ENCODE assay signal across 12 mouse cellular contexts in genomic region chr5:14088100-14088499, GRCm38 (mm10).
DNase-seq lines count a peak whose midpoint lies in the region; ATAC-seq lines count a peak whose summit lies in the region.
"Had no signal": no experiment of that assay in that cellular context is flagged by ENCODE, and none has a peak within 500 bp of the region (broad histone marks: within the 10 kb centered on the region; RNA-seq: fewer than 3 reads in every experiment).

No protein-coding gene starts in this region.

- H3K27ac ChIP-seq in heart, embryonic 11.5 days (ENCODE audit: low read depth, low read length), result no peak overlapping the region
- no peak overlapping the region for H3K27ac ChIP-seq in hindbrain, embryonic 13.5 days
- H3K27ac ChIP-seq: neural tube, embryonic 12.5 days had no signal

- 67% methylated on average over 2 of the region's 2 CpGs for WGBS in heart, embryonic 11.5 days (ENCODE audit: insufficient replicate concordance)
- WGBS in hindbrain, embryonic 13.5 days, result 96% methylated on average over 2 of the region's 2 CpGs

- H3K4me1 ChIP-seq in heart, embryonic 11.5 days (ENCODE audit: control insufficient read depth, insufficient read depth, low read length), result no peaks in the 10 kb centered on the region
- peaks cover 7% of the 10 kb centered on the region for H3K4me1 ChIP-seq in hindbrain, embryonic 13.5 days (replicated peaks)

- H3K9me3 ChIP-seq in heart, embryonic 11.5 days (replicated peaks; ENCODE audit: control insufficient read depth, low read length), result no peaks in the 10 kb centered on the region
- no peaks in the 10 kb centered on the region for H3K9me3 ChIP-seq in hindbrain, embryonic 13.5 days
- H3K9me3 ChIP-seq: neural tube, embryonic 12.5 days had no signal

- intact Hi-C loops in left cerebral cortex, postnatal 36 days (cut with DNase I), result no loop called here

- ATAC-seq in heart, embryonic 11.5 days (replicated peaks; ENCODE audit: insufficient number of reproducible peaks, low FRiP score, low TSS enrichment), result no peak
- no peak for ATAC-seq in hindbrain, embryonic 13.5 days (ENCODE audit: low FRiP score)

- no peaks in the 10 kb centered on the region for H3K36me3 ChIP-seq in heart, embryonic 11.5 days (ENCODE audit: control insufficient read depth, insufficient read depth, low read length)
- H3K36me3 ChIP-seq in hindbrain, embryonic 13.5 days, result no peaks in the 10 kb centered on the region
- H3K36me3 ChIP-seq: neural tube, embryonic 12.5 days had no signal

- H3K9ac ChIP-seq in heart, embryonic 11.5 days (ENCODE audit: low read depth, low read length), result no peak overlapping the region
- H3K9ac ChIP-seq in hindbrain, embryonic 13.5 days, result no peak overlapping the region
- H3K9ac ChIP-seq: neural tube, embryonic 12.5 days had no signal

- peak; percentile 4 for DNase-seq in heart, postnatal 4 days
- DNase-seq in 416B (ENCODE audit: low read depth) (peak; percentile 26), MN1 (ENCODE audit: low spot score) (no peak)
- DNase-seq in fibroblast of lung, adult 2 months (ENCODE audit: low read depth), result peak; percentile 84
- peak; percentile 23 to 26 for DNase-seq in left cerebral cortex, postnatal 36 days (ENCODE audit: low spot score in 2 of 2)
- no peak for DNase-seq in ovary, adult 18-20 months (ENCODE audit: low spot score)
- DNase-seq: cerebellum, adult 18-20 months; heart, adult 11 months; thymus, postnatal 25 days had no signal

- no peaks in the 10 kb centered on the region for H3K27me3 ChIP-seq in heart, embryonic 11.5 days (ENCODE audit: control insufficient read depth, insufficient read depth, low read length)
- H3K27me3 ChIP-seq in hindbrain, embryonic 13.5 days, result no peaks in the 10 kb centered on the region
- H3K27me3 ChIP-seq: neural tube, embryonic 12.5 days had no signal

- H3K4me2 ChIP-seq in heart, embryonic 11.5 days, result no peak overlapping the region
- H3K4me2 ChIP-seq in hindbrain, embryonic 13.5 days, result no peak overlapping the region
- H3K4me2 ChIP-seq: neural tube, embryonic 12.5 days had no signal

- H3K4me3 ChIP-seq in heart, embryonic 11.5 days (ENCODE audit: low read depth, low read length), result no peak overlapping the region
- H3K4me3 ChIP-seq in hindbrain, embryonic 13.5 days, result no peak overlapping the region
- H3K4me3 ChIP-seq: neural tube, embryonic 12.5 days had no signal

Comparison
In these comparisons a context has a peak if more than half of its experiments do, and no peak if none do; other contexts are left out.
1. DNase-seq: peak in heart, postnatal 4 days (single experiment), 416B (single experiment), fibroblast of lung, adult 2 months (single experiment) and left cerebral cortex, postnatal 36 days (2 of 2); none in ovary, adult 18-20 months (single experiment) and MN1 (single experiment).